Mouse (Mus musculus): ENCODE measurements around the gene Tab1.

DNA sequence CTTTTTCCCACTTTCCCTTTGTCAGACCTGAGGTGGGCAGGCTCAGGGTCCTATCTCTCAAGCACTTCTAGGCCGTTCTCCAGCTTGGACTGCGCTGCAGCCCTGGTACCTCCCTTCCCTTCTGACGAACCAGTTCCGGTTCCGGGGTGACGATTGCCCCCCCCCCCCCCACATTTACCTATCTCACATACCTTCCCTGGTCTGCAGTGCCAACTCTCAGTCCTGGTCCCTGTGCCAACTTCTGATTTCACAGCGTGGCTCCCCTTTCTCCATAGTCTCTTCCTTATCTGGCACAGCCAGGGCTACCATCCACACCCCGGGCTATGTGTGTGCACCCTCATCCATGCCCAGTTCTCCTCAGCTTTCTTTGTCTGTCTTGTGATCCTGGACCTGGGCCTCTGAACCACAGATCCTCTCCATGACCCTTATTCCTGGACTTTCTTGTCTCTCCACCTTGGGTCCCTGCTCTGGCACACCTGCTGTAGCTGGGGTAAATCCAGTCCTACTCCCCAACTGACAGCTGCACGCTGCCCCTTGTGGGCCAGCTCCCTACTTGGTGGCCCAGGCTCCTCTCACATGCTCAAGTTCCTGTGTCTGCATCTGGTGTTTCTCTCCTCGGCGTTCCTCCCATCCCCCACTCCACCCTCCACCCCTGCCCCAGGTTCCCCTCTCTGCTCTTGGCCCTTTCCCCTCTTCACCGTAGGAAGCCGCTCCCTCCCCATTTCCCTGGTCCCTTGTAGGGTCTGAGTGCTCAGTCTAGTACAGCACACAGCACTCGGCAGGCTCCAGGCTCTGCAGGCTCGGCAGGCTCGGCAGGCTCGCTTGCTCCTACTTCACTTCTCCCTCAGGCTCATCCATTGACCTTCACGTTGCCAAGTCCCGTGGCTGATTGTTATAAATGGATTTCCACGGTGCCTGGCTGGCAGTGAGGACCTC, 35.7 kb upstream of the Tab1 start:
- TF ChIP-seq EP300 (IDR thresholded peaks at IDR 0.05; ENCODE audit: insufficient read depth, low read depth, low read length) (no peak), POLR2A (IDR thresholded peaks at IDR 0.05; ENCODE audit: insufficient read depth, low read depth, low read length) (no peak)
